Mouse (Mus musculus) hindbrain, postnatal 0 days (tissue): ENCODE data around the gene Tiam1. TPM values are rescaled to one million over a fixed set of nuclear protein-coding genes. Genes with fewer than 3 reads are reported as not detected.

Experiments
- ATAC-seq: fragments of 200-750 bp; cut with Nextera tagmentation; 2 replicates; pipeline ENCODE4 v1.8.0; 2017; ENCODE audit warnings: mild to moderate bottlenecking, moderate TSS enrichment, moderate library complexity
- DNase-seq: peaks from one replicate; pipeline ENCODE4 v3.0.0-alpha.2; 2015; ENCODE audit warnings: low spot score
- H3K27ac ChIP-seq: fragments of 300-500 bp; sonication (generic); 2 replicates; pipeline ENCODE4 v1.5.1; 2014; ENCODE audit warnings: mild to moderate bottlenecking
- H3K27me3 ChIP-seq: fragments of 300-500 bp; sonication (generic); 2 replicates; pipeline ENCODE4 v1.6.1; 2014; ENCODE audit warnings: low read length, mixed read lengths; ENCODE audit not compliant: insufficient read depth
- H3K36me3 ChIP-seq: fragments of 300-500 bp; sonication (generic); 2 replicates; pipeline ENCODE4 v1.6.1; 2014; ENCODE audit warnings: low read length, mixed read lengths; ENCODE audit not compliant: insufficient read depth
- H3K4me1 ChIP-seq: fragments of 300-500 bp; sonication (generic); 2 replicates; pipeline ENCODE4 v1.6.1; 2014; ENCODE audit warnings: antibody characterized with exemption, low read length, mixed read lengths; ENCODE audit not compliant: insufficient read depth
- H3K4me2 ChIP-seq: fragments of 300-500 bp; sonication (generic); 2 replicates; pipeline ENCODE4 v1.6.1; 2014; ENCODE audit warnings: low read depth, mild to moderate bottlenecking, low read length, moderate library complexity, mixed read lengths
- H3K4me3 ChIP-seq: fragments of 300-500 bp; sonication (generic); 2 replicates; pipeline ENCODE4 v1.5.1; 2014; ENCODE audit warnings: low read length
- H3K9ac ChIP-seq: fragments of 300-500 bp; sonication (generic); replicated peaks from 2 replicates; pipeline ENCODE4 v1.6.1; 2014; ENCODE audit warnings: mild to moderate bottlenecking, low read length, moderate library complexity, mixed read lengths
- H3K9me3 ChIP-seq: fragments of 300-500 bp; sonication (generic); 2 replicates; pipeline ENCODE4 v1.6.1; 2016; ENCODE audit warnings: low read length, mixed read lengths
- CTCF ChIP-seq: IDR thresholded peaks from 2 replicates; pipeline ENCODE4 v1.5.1; 2016; ENCODE audit warnings: antibody characterized with exemption, control low read depth, low read depth
- WGBS: fragments of 180-500 bp; shearing (Covaris S2); extraction: QIAGEN DNeasy Blood & Tissue Kit; methylation state at CpG from one replicate; pipeline ENCODE4 v1.1.7; 2014; 5-methylcytosine and 5-hydroxymethylcytosine counted together
- polyA plus RNA-seq: library from polyadenylated mRNA; unstranded; fragments of >200 nt; fragmentation: Nextera tagmentation; extraction: Ambion mirVana; gene quantifications from 2 replicates; pipeline ENCODE4 v1.2.1, GENCODE M21; 2015
- total RNA-seq: library from RNA; depleted of rRNA; stranded (reverse); fragments of >200 nt; gene quantifications from 2 replicates; pipeline ENCODE4 v1.2.3, GENCODE M21; 2014

Tiam1 gene
- total and polyA plus RNA-seq, 2 experiments from 2014 or later = 15.1 to 26.2 TPM

GRCm38 (mm10) chr16:89816506-89817172 lies 326.9 kb downstream of the Tiam1 start:
- no peak overlapping the region for H3K4me3 ChIP-seq
- no peak overlapping the region for H3K9ac ChIP-seq
- ATAC-seq (no peak), DNase-seq (no peak)
- TF ChIP-seq CTCF = no peak
- no peak overlapping the region for H3K4me2 ChIP-seq
- no peak overlapping the region for H3K27ac ChIP-seq
- no peaks in the 10 kb centered on the region for H3K36me3 ChIP-seq
- H3K9me3 ChIP-seq = no peaks in the 10 kb centered on the region
- 46% methylated on average over 13 of the region's 13 CpGs for WGBS
- H3K27me3 ChIP-seq = no peaks in the 10 kb centered on the region
- H3K4me1 ChIP-seq = peaks cover 4% of the 10 kb centered on the region; the same call in 1 of the 2 replicates

DNA sequence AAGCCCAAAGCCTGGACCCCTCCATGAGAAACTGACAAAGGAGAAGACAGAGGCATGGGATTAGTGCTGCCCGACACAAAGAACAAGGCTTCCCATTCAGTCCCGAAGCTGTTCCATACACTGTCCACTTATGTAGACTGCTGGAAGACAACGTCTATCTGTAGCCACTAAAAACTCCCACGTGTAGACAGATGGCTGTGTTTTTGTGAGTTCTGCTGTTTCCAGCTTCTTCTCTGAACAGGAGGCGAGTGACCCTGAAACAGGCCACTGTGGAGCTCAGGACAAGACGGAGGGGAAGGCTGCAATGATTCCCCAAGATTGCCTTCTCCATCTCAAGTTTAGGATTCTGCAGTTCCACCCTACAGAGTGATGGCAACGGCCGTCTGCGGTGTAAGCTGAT lies 330.0 kb downstream of the Tiam1 start:
- no peak for TF ChIP-seq CTCF
- Histone ChIP-seq H3K27me3 (no peaks in the 10 kb centered on the region), H3K9me3 (no peaks in the 10 kb centered on the region), H3K4me2 (no peak overlapping the region), H3K9ac (no peak overlapping the region), H3K4me3 (no peak overlapping the region), H3K36me3 (no peaks in the 10 kb centered on the region; the same call in 1 of the 2 replicates), H3K4me1 (peaks cover 4% of the 10 kb centered on the region; the same call in 1 of the 2 replicates), H3K27ac (no peak overlapping the region)
- DNase-seq = no peak
- WGBS = 76% methylated on average over 9 of the region's 9 CpGs
- no peak for ATAC-seq

- DNase-seq (no peak), ATAC-seq (no peak)
- Histone ChIP-seq H3K9ac (no peak overlapping the region), H3K4me1 (no peaks in the 10 kb centered on the region; the same call in 1 of the 2 replicates), H3K4me3 (no peak overlapping the region), H3K4me2 (no peak overlapping the region), H3K36me3 (no peaks in the 10 kb centered on the region; the same call in 1 of the 2 replicates), H3K27ac (no peak overlapping the region), H3K9me3 (no peaks in the 10 kb centered on the region), H3K27me3 (no peaks in the 10 kb centered on the region)
- WGBS = 76% methylated on average over 12 of the region's 12 CpGs
- no peak for TF ChIP-seq CTCF
Observed at GRCm38 (mm10) chr16:89812891-89813290, 330.7 kb downstream of the Tiam1 start.

GRCm38 (mm10) chr16:89810398-89810797 lies 333.2 kb downstream of the Tiam1 start:
- H3K27me3 ChIP-seq = no peaks in the 10 kb centered on the region
- WGBS = 89% methylated on average over 6 of the region's 6 CpGs
- no peak overlapping the region for H3K27ac ChIP-seq
- H3K4me2 ChIP-seq = no peak overlapping the region
- ATAC-seq (no peak), DNase-seq (no peak)
- no peaks in the 10 kb centered on the region for H3K4me1 ChIP-seq
- no peak overlapping the region for H3K9ac ChIP-seq
- no peaks in the 10 kb centered on the region for H3K9me3 ChIP-seq
- H3K4me3 ChIP-seq = no peak overlapping the region
- TF ChIP-seq CTCF = no peak
- no peaks in the 10 kb centered on the region; the same call in 1 of the 2 replicates for H3K36me3 ChIP-seq

DNA sequence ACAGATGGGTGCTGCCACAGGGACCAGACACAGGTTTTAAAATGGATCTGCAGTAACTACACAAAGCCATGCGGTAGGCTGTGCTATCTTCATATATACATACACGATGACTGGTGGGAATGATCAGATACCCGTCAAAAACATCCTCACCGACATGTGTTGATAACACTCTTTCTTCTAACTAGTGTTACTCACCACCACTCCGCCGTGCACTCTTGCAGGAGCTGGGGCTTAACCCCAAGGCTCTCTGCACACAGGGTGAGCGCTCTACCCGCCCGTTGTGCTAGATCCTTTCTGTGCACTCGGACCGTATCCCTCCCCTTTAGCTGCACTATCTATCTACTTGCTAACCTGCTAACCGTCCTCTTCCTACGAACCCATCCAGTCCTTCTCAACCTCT lies 335.4 kb downstream of the Tiam1 start:
- Histone ChIP-seq H3K4me2 (no peak overlapping the region), H3K9me3 (no peaks in the 10 kb centered on the region), H3K4me1 (no peaks in the 10 kb centered on the region), H3K36me3 (peaks cover 7% of the 10 kb centered on the region; the same call in 1 of the 2 replicates), H3K9ac (no peak overlapping the region), H3K27ac (no peak overlapping the region), H3K4me3 (no peak overlapping the region), H3K27me3 (no peaks in the 10 kb centered on the region)
- no peak for DNase-seq
- TF ChIP-seq CTCF = no peak
- WGBS = 93% methylated on average over 13 of the region's 13 CpGs
- no peak for ATAC-seq

- H3K4me3 ChIP-seq = no peak overlapping the region
- no peak for TF ChIP-seq CTCF
- DNase-seq (no peak), ATAC-seq (no peak)
- H3K27me3 ChIP-seq = no peaks in the 10 kb centered on the region
- H3K9me3 ChIP-seq = no peaks in the 10 kb centered on the region
- peaks cover 15% of the 10 kb centered on the region; the same call in 1 of the 2 replicates for H3K36me3 ChIP-seq
- no peak overlapping the region for H3K9ac ChIP-seq
- 65% methylated on average over 8 of the region's 8 CpGs for WGBS
- no peak overlapping the region for H3K27ac ChIP-seq
- H3K4me2 ChIP-seq = no peak overlapping the region
- no peaks in the 10 kb centered on the region for H3K4me1 ChIP-seq
Observed at GRCm38 (mm10) chr16:89805946-89806345, 337.6 kb downstream of the Tiam1 start.

GRCm38 (mm10) chr16:89805210-89805609 lies 338.4 kb downstream of the Tiam1 start:
- ATAC-seq (no peak; the same call in 1 of the 2 replicates), DNase-seq (no peak)
- Histone ChIP-seq H3K4me1 (no peaks in the 10 kb centered on the region), H3K9ac (no peak overlapping the region), H3K9me3 (no peaks in the 10 kb centered on the region), H3K4me3 (no peak overlapping the region), H3K27ac (no peak overlapping the region), H3K27me3 (no peaks in the 10 kb centered on the region), H3K4me2 (no peak overlapping the region), H3K36me3 (peaks cover 15% of the 10 kb centered on the region; the same call in 1 of the 2 replicates)
- 68% methylated on average over 12 of the region's 12 CpGs for WGBS
- no peak for TF ChIP-seq CTCF
